ENCODE assay signal across 26 mouse cellular contexts in genomic region chr2:116951481-116951880, GRCm38 (mm10).
"Had no signal": no experiment of that assay in that cellular context is flagged by ENCODE, and none has a peak within 500 bp of the region (broad histone marks: within the 10 kb centered on the region; RNA-seq: fewer than 3 reads in every experiment).

No protein-coding gene starts in this region.

- ATAC-seq: hindbrain, embryonic 16.5 days; inflammation-experienced regulatory T-cells, adult 6 months; intestine, embryonic 15.5 days; intestine, postnatal 0 days had no signal

- DNase-seq: gastrocnemius, adult 2 months; gastrocnemius, postnatal 10 days; gastrocnemius, postnatal 25 days; heart, adult 2 months; heart, postnatal 10 days; heart, postnatal 4 days; kidney, adult 18-20 months; kidney, adult 8-10 months; kidney, postnatal 10 days; kidney, postnatal 25 days; kidney, postnatal 4 days; liver; liver, embryonic 13.5 days had no signal

- H3K9me3 ChIP-seq: hindbrain, embryonic 10.5 days; intestine, embryonic 15.5 days; limb, embryonic 10.5 days; limb, embryonic 12.5 days had no signal

- H3K4me2 ChIP-seq: heart, embryonic 12.5 days; hindbrain, embryonic 12.5 days; hindbrain, embryonic 14.5 days; intestine, embryonic 15.5 days; limb, embryonic 12.5 days; liver, embryonic 11.5 days; liver, embryonic 13.5 days had no signal

- H3K27ac ChIP-seq: gastrocnemius, adult 2 months; heart, adult 2 months; hindbrain, embryonic 10.5 days; hindbrain, embryonic 12.5 days; hindbrain, embryonic 14.5 days; intestine, embryonic 15.5 days; layer of hippocampus, adult 2 months; left cerebral cortex, adult 2 months; limb, embryonic 10.5 days; limb, embryonic 12.5 days; liver, embryonic 13.5 days had no signal

- H3K4me1 ChIP-seq: heart, embryonic 12.5 days; hindbrain, embryonic 10.5 days; hindbrain, embryonic 12.5 days; intestine, embryonic 15.5 days; limb, embryonic 10.5 days; limb, embryonic 12.5 days; liver, embryonic 13.5 days had no signal

- H3K9ac ChIP-seq: heart, embryonic 12.5 days; hindbrain, embryonic 12.5 days; hindbrain, embryonic 14.5 days; intestine, embryonic 15.5 days; limb, embryonic 12.5 days; liver, embryonic 13.5 days had no signal

- H3K36me3 ChIP-seq: heart, embryonic 12.5 days; hindbrain, embryonic 10.5 days; hindbrain, embryonic 12.5 days; intestine, embryonic 15.5 days; limb, embryonic 10.5 days; limb, embryonic 12.5 days; liver, embryonic 13.5 days had no signal

- H3K27me3 ChIP-seq: heart, embryonic 12.5 days; hindbrain, embryonic 12.5 days; intestine, embryonic 15.5 days; limb, embryonic 12.5 days; liver, embryonic 13.5 days had no signal

- H3K4me3 ChIP-seq: gastrocnemius, adult 2 months; heart, adult 2 months; heart, embryonic 12.5 days; hindbrain, embryonic 10.5 days; hindbrain, embryonic 12.5 days; intestine, embryonic 15.5 days; layer of hippocampus, adult 2 months; left cerebral cortex, adult 2 months; limb, embryonic 10.5 days; limb, embryonic 12.5 days; liver, embryonic 13.5 days had no signal
